Mouse (Mus musculus) ES-Bruce4 (cell line): ENCODE results near the gene Rnf216.

Source experiments
- CTCF ChIP-seq: IDR thresholded peaks from one replicate; pipeline ENCODE4 v1.8.1; 2011; ENCODE audit warnings: low read depth, low read length
- EP300 ChIP-seq: IDR thresholded peaks from 2 replicates; pipeline ENCODE4 v1.6.1; 2011; ENCODE audit warnings: low read depth, low read length; ENCODE audit not compliant: insufficient read depth
- POLR2A ChIP-seq: IDR thresholded peaks from one replicate; pipeline ENCODE4 v1.8.1; 2011; ENCODE audit warnings: low read length; ENCODE audit not compliant: insufficient read depth

DNA sequence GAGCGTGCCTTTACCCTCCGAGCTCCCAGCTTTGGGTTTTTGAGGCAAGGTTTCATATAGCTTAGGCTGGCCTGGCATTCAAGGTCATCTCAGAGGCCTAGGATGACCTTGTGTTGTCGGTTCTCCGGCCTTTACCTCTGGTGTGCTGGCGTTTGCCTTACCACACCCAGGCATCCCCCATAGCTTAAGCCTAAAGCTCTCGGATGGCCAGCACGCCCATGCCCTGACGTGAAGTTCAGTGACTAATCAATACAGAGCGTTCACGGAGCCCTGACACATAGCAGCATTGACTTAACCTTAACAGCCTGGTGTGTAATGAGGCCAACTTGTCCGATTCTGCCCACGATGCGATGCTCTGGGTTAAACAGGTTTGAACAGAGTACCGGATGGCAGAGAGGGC is 154.3 kb downstream of the Rnf216 start:
- no peak for TF ChIP-seq CTCF
- no peak for TF ChIP-seq POLR2A
- TF ChIP-seq EP300, result no peak
